Mouse (Mus musculus) spleen, adult 12 weeks (tissue): ENCODE data around the gene Retreg3.

Source experiments
- DNase-seq: peaks from one replicate; pipeline ENCODE4 v3.0.0; 2022; ENCODE audit warnings: low spot score

Gene Retreg3

DNA sequence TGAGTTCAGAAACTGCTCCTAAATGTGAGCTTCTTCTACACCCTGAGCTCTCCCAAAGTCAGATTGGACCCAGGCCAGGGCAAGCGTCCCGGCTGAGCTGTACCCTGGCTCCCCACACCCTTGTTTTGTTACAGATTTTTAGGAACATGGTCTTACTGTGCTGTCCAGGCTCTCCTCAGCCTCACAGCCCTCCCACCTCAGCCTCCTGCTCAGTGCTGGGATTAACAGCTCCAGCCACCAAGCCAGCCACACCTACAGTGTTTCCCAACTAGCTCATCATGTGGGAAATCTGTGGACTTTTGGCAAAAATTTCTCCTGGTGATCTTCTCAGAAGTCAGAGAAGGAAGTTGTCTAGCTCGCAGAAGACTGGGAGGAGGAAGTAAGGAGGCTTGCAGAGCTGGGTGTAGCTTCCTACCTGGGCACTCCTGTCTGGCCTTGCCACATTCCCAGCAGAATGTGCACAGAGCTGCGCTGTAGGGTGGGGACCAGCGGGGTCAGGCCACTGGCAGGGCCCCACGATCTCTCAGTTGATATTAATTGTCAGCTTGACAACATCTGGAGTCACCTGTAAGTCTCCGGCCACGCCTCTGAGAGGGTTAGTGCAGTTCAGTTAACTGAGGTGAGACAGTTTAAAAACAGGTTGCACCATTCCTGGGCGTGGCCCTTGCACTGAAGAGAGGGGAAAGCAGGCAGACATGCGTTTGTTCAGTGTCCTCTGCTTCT lies 66.8 kb downstream of the Retreg3 start:
- DNase-seq: no peak

- DNase-seq: no peak
Measured at GRCm38 (mm10) chr11:101051617-101052016, 68.1 kb downstream of the Retreg3 start.

DNA sequence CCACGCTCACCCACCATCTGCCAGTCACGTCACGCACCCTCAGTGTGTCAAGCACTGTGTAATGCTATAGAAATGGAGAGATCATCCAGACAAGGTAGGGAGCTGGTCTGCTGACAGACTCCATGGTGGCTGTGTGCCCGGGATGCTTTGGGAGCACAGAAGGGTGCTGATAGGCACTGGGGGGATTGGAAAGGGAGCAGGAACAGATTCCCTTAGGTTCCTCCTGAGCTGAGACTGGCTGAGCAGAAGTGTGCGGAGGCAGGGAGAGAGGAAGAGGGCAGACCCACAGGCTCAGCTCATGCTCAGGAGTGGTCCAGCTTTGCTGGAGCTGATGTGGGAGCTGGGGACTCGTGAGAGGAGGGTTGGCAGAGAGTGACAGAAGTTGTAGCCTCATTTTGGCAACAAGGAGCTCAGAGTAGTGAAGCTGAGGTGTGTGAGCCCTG lies 68.6 kb downstream of the Retreg3 start:
- no peak for DNase-seq

- DNase-seq: no peak
Measured at GRCm38 (mm10) chr11:101050359-101050758, 69.3 kb downstream of the Retreg3 start.

DNA sequence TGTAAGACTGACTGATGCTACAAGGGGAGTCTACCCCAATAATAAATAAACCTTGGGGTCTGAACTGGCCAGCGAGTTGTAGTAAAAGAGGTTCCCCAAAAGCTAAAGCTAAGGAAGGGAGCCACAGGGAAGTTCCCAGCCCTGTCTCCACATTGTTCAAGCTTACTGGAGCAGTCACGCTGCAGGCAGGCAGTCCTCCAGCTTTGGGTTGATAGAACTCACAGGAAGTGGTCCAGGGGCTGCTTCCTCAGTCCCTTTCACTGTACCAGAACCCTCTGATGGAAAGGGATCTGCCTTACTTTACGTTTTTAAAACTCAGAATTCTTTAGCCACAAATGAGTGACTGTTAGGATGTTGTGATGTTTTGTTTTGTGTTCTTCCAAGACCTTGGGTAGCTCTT lies 72.2 kb downstream of the Retreg3 start:
- DNase-seq: no peak

DNA sequence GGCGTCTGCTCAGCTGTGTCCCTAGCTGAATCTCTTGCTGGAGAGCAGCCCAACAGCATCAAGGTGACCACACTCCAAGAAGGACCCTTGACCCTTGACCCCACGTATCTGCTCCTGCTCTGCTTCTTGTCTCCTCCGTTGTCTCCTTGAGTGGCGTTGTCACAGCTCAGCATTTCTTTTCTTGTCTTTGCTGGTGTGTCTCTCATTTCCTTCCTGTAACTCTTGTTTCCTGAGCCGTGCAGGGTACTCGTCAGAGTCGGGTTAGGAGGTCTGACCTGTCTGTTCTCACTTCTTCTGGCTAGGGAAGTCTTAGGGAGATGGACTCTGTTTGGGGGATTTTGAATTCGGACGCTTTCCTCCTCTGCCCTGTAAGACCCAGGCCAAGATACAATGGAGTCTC lies 73.3 kb downstream of the Retreg3 start:
- no peak for DNase-seq
